Mouse (Mus musculus) brown adipose tissue, adult 24 weeks (tissue): ENCODE results near the gene Tmem273. TPM values are rescaled to one million over a fixed set of nuclear protein-coding genes. Genes with fewer than 3 reads are reported as not detected.

Experiments
- H3K27ac ChIP-seq: fragments of 200-500 bp; replicated peaks from 2 replicates; pipeline ENCODE4 v1.5.1; 2012; ENCODE audit warnings: low read depth, mild to moderate bottlenecking, low read length
- H3K4me1 ChIP-seq: fragments of 200-500 bp; 2 replicates; pipeline ENCODE4 v1.6.1; 2012; ENCODE audit warnings: low read length, mixed read lengths; ENCODE audit not compliant: control insufficient read depth, insufficient read depth, insufficient read length
- H3K4me3 ChIP-seq: fragments of 200-500 bp; 2 replicates; pipeline ENCODE4 v1.5.1; 2012; ENCODE audit warnings: low read depth, mild to moderate bottlenecking, low read length, moderate library complexity; ENCODE audit not compliant: insufficient read depth
- polyA plus RNA-seq: library from polyadenylated mRNA; stranded (reverse); fragments of >200 nt; gene quantifications from 2 replicates; pipeline ENCODE4 v1.2.4, GENCODE M21; 2012; ENCODE audit not compliant: missing spikeins, insufficient read depth, insufficient read length

Tmem273 gene
- polyA plus RNA-seq, 1 experiment = 1.1 TPM

- Histone ChIP-seq H3K4me1 (peaks cover 2% of the 10 kb centered on the region; the same call in 1 of the 2 replicates), H3K27ac (no peak overlapping the region), H3K4me3 (no peak overlapping the region)
Measured at GRCm38 (mm10) chr14:32824267-32825150, 38.7 kb downstream of the Tmem273 start.

GRCm38 (mm10) chr14:32825426-32826032 lies 39.8 kb downstream of the Tmem273 start:
- Histone ChIP-seq H3K27ac (no peak overlapping the region), H3K4me3 (no peak overlapping the region), H3K4me1 (peaks cover 2% of the 10 kb centered on the region; the same call in 1 of the 2 replicates)

- H3K27ac ChIP-seq = no peak overlapping the region
- no peak overlapping the region for H3K4me3 ChIP-seq
- peaks cover 2% of the 10 kb centered on the region; the same call in 1 of the 2 replicates for H3K4me1 ChIP-seq
Measured at GRCm38 (mm10) chr14:32827165-32827564, 41.4 kb downstream of the Tmem273 start.

- 0 out of 2 replicates have a peak overlapping the region, but pooled peaks have one; percentile 9 for H3K27ac ChIP-seq
- H3K4me3 ChIP-seq = no peak overlapping the region
- H3K4me1 ChIP-seq = peaks cover 2% of the 10 kb centered on the region; the same call in 1 of the 2 replicates
Measured at GRCm38 (mm10) chr14:32827994-32828650, 42.4 kb downstream of the Tmem273 start.

- no peaks in the 10 kb centered on the region for H3K4me1 ChIP-seq
- no peak within 1 kb of the TSS for H3K4me3 ChIP-seq
- no peak within 1 kb of the TSS for H3K27ac ChIP-seq
Measured at GRCm38 (mm10) chr14:32833847-32834246, 48.1 kb downstream of the Tmem273 start, which contains the start of gene Fam170b. Gene Fam170b, plus strand, starts transcription at chr14:32833962.

GRCm38 (mm10) chr14:32835181-32835580 lies 49.4 kb downstream of the Tmem273 start:
- no peak overlapping the region for H3K27ac ChIP-seq
- no peak overlapping the region for H3K4me3 ChIP-seq
- no peaks in the 10 kb centered on the region for H3K4me1 ChIP-seq

GRCm38 (mm10) chr14:32835596-32835995 lies 49.8 kb downstream of the Tmem273 start:
- H3K27ac ChIP-seq = no peak overlapping the region
- no peak overlapping the region for H3K4me3 ChIP-seq
- H3K4me1 ChIP-seq = no peaks in the 10 kb centered on the region

GRCm38 (mm10) chr14:32836191-32836590 lies 50.4 kb downstream of the Tmem273 start:
- H3K4me3 ChIP-seq = no peak overlapping the region
- H3K4me1 ChIP-seq = no peaks in the 10 kb centered on the region
- H3K27ac ChIP-seq = no peak overlapping the region

- Histone ChIP-seq H3K4me3 (no peak overlapping the region), H3K4me1 (no peaks in the 10 kb centered on the region), H3K27ac (no peak overlapping the region)
Measured at GRCm38 (mm10) chr14:32842052-32842451, 56.3 kb downstream of the Tmem273 start.

- Histone ChIP-seq H3K4me3 (no peak overlapping the region), H3K4me1 (no peaks in the 10 kb centered on the region), H3K27ac (no peak overlapping the region)
Measured at GRCm38 (mm10) chr14:32854059-32854458, 68.3 kb downstream of the Tmem273 start.

- Histone ChIP-seq H3K4me1 (peaks cover 3% of the 10 kb centered on the region; the same call in 1 of the 2 replicates), H3K27ac (no peak overlapping the region), H3K4me3 (no peak overlapping the region; the same call in 1 of the 2 replicates)
Measured at GRCm38 (mm10) chr14:32856246-32856645, 70.5 kb downstream of the Tmem273 start.

GRCm38 (mm10) chr14:32856681-32857328 lies 71.0 kb downstream of the Tmem273 start, which contains the start of gene Vstm4:
Gene Vstm4, plus strand, starts transcription at chr14:32856756.
- Histone ChIP-seq H3K27ac (peak within 1 kb of the TSS; percentile 50), H3K4me3 (peak within 1 kb of the TSS; percentile 56), H3K4me1 (peaks cover 3% of the 10 kb centered on the region; the same call in 1 of the 2 replicates)

GRCm38 (mm10) chr14:32858361-32858760 lies 72.6 kb downstream of the Tmem273 start:
- H3K4me1 ChIP-seq = peaks cover 3% of the 10 kb centered on the region; the same call in 1 of the 2 replicates
- H3K4me3 ChIP-seq = no peak overlapping the region
- H3K27ac ChIP-seq = peak overlapping the region; percentile 21; the same call in 1 of the 2 replicates

- H3K4me3 ChIP-seq = no peak overlapping the region
- peak overlapping the region; percentile 18; the same call in 1 of the 2 replicates for H3K27ac ChIP-seq
- peaks cover 3% of the 10 kb centered on the region; the same call in 1 of the 2 replicates for H3K4me1 ChIP-seq
Measured at GRCm38 (mm10) chr14:32858941-32859510, 73.3 kb downstream of the Tmem273 start.
